Mouse (Mus musculus) thymus, postnatal 36 days (tissue): ENCODE data around the gene Gipc3.

Experiments used
- DNase-seq, 2 experiments: peaks; one replicate each; pipeline ENCODE4 v3.0.0; 2022; ENCODE audit warnings: mixed read lengths in 2 of 2

Gipc3 gene

DNA sequence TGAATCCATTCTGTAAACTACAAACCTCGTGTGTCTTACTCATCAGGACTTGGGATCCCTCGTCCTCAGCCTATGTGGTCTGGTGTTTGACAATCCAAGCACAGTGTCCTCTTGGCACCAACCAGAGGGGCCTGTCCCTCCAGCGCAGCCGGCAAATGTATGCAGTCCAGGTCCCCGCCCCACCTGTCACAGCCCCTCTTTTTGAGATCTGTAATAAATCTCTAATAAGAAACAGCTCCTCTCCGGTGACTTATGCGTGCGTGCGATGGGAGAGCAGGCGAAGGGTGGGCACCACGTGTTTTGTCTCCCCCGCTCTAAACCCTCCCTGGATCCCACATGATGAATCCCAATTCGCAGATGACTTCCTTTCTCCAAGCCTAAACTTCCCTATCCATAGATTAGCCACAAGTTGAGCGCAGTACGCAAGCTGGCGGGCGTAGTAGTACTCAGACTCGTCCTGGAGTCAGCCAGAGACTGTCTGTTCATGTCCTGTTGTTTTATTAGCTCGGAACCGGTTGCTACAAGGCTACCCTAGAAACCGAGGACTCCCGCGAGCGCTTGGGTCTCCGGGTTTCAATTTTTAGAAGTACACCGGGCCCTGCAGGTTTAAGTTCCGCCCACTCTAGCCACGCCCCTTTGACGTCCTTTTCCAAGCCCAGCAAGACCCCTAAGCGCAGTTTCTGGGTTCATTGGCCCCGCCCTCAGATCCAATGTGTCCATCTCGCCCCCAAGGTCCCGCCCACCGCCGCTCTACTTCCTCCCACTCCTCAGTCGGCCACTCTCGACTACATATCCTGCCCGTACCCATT is 23.1 kb downstream of the Gipc3 start:
- peak; percentile 60 to 95 for DNase-seq

DNA sequence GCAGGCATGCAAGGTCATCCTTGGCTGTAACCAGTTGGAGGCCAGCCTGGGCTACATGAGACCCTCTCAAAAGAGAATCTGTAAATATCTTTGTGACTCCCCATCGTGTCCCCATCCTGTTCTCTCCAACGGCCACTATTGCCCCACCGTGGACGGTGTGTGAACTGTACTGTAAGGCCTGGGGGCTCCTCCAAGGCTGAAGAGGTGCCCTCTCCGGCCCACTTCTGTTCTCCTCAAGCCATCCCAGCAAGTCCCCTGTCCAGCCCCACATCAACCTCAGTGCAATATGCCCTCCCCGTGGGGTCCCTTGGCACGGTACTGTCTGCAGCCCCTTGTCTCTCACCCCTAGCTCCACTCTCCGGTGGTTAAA is 23.8 kb downstream of the Gipc3 start:
- DNase-seq: peak in 1 of 2 experiments; percentile 65

GRCm38 (mm10) chr10:81318589-81319329 is 24.3 kb downstream of the Gipc3 start:
- DNase-seq: peak in 1 of 2 experiments; percentile 60

- DNase-seq: peak in 1 of 2 experiments; percentile 61
Measured at GRCm38 (mm10) chr10:81317273-81317672, 25.8 kb downstream of the Gipc3 start.

DNA sequence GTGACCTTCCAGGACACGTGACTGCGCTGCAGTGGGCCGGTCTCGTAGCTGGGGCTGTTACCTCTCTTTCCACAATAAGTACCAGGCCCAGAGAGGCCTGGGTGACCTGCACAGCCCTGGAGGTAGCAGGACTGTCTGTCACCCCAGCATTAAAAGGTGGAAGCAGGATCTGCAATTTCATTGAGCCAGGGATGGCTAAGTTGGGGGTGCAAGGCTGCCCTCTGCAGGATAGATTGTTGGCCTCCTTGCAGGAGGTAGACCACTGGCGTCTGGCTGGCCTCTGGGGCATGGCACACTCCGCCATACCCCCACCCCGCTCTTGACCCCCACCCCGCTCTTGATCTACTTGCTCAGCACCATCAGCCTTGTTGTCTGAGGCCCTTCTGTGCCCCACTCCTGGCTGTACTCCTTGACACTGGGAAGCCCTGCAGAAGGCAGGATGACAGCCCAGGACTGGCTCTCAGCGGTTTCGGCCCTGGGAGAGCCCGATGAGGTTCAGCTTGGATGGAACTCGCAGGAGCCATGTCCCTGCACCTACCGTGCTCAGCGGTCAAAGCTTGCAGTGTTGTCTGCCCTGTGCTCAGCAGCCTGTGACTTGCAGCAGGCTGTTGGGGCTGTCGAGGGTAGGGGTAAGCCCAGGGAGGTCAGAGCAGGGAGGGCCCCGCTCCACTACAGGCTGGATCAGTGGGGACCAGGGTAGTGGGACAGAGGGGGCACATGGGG is 26.6 kb downstream of the Gipc3 start:
- DNase-seq: peak; percentile 47 to 59

GRCm38 (mm10) chr10:81315587-81315986 is 27.5 kb downstream of the Gipc3 start:
- DNase-seq: no peak

GRCm38 (mm10) chr10:81314201-81314600 is 28.9 kb downstream of the Gipc3 start:
- no peak for DNase-seq

DNA sequence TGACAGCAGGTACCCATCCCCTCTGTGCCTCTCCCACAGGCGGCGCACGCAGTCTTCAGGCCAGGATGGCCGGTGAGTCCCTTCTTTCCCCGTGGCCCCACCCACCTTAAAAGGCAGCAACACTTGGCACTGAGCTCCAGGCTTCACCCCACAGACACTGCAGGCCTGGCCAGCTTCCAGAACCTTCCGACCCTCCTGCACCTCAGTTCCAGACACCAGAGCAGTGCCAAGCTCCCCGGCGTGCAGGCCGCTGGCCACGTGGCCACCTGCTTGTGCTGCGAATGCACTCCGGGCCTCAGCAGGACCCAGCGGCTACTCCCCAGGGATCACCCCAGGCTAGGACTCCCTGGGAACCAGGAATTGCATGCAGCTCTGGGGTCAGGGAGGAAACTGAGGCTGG is 29.5 kb downstream of the Gipc3 start:
- no peak for DNase-seq

- no peak for DNase-seq
Measured at GRCm38 (mm10) chr10:81309571-81309970, 33.5 kb downstream of the Gipc3 start.

GRCm38 (mm10) chr10:81306837-81307682 is 36.0 kb downstream of the Gipc3 start:
- no peak for DNase-seq

GRCm38 (mm10) chr10:81306173-81306668 is 36.8 kb downstream of the Gipc3 start:
- DNase-seq: no peak

GRCm38 (mm10) chr10:81305663-81306062 is 37.4 kb downstream of the Gipc3 start:
- DNase-seq: no peak

DNA sequence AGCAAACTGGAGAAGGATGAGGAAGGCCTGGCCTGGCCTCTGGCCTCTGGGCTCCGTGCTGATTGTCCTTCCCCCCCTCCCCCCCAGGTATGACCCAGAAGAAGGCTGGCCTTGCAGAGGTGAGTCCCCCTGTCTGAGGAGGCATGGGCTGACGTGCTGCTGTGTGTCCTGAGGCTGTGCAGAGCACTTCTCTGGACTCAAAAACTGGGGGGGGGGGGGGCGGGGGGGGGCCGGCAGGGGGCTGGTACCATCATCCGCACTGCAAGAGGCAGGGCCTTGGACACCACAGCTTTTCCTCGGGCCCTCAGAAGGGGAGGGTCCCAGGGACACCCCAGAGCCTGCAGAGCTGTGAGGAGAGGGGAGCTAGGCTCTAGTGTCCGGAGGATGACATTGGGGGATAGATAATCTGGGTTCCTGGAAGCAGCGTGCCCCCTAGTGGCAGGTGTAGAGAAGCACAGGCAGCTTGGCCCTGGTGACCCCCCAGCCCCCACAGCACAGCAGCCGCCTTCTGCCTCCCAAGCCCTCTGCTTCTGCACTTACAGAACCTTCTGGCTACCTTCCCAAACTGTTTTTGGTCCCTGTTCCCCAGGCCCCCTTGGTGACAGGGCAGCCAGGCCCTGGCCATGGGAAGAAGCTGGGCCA is 38.3 kb downstream of the Gipc3 start:
- peak; percentile 71 to 74 for DNase-seq

DNA sequence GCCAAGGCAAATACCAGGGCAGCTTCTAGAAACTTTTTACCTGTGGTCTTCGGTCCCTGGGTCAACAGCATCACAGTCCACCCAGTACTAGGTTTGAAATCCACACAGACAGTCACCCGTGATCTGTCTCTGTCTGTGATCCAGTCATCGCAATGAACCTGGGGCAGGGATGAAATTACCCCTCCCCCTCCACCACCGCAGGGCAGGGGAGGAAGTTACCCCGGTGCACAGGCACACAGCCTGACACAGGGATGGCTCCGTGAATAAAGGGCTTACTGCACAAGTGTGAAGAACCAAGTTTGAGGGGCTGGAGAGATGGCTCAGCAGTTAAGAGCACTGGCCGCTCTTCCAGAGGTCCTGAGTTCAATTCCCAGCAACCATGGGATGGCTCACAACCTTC is 39.3 kb downstream of the Gipc3 start:
- peak; percentile 65 to 75 for DNase-seq

DNA sequence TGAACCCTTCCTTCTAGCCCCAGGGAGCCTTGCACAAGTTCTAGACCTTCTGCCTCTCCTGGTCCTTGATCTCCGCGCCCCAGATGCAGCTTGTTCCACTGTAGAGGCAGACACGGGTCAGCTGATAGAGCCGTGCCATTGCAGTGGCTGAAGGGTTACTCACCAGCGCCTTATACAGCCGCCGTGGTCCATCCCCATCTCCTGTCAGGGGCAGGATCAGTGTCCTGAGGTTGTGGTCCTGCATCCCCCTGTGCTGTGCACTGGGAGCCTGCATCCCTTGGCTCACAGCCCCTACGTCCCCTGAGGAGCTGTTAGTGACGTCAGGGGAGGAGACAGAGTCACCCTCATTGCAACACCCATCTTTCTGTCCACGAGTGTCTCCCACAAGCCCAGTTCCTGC is 39.8 kb downstream of the Gipc3 start:
- DNase-seq: no peak

- peak in 1 of 2 experiments; percentile 56 for DNase-seq
Measured at GRCm38 (mm10) chr10:81302781-81303218, 40.3 kb downstream of the Gipc3 start.

GRCm38 (mm10) chr10:81302288-81302687 is 40.8 kb downstream of the Gipc3 start:
- DNase-seq: no peak

- DNase-seq: no peak
Measured at GRCm38 (mm10) chr10:81301321-81301720, 41.7 kb downstream of the Gipc3 start.

DNA sequence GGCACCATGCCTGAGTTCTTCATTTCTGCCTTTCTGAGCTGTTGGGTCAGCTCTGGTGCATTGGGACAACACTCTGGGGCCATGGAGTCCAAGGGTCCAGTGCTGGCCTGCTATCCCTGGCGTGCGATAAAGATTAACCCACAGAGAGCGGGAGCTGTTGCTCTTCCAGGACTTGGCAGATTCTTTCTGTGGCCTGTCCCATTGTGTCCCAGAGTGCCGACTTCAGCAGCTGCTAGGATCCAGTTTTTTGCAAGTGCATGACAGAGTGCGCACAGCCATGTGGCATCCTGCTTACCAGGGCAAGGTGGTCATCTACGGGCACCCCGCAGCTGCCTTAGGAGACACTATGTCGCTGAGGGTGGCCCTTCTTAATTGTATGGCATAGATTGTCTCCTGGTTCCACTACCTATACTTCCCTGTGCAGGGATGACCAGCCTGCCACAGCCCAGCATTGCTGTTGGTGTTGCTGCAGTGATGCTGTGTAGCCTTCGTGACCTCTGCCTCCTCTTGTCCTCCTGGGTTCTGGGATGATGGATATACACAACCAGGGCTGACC is 42.6 kb downstream of the Gipc3 start:
- no peak for DNase-seq

DNA sequence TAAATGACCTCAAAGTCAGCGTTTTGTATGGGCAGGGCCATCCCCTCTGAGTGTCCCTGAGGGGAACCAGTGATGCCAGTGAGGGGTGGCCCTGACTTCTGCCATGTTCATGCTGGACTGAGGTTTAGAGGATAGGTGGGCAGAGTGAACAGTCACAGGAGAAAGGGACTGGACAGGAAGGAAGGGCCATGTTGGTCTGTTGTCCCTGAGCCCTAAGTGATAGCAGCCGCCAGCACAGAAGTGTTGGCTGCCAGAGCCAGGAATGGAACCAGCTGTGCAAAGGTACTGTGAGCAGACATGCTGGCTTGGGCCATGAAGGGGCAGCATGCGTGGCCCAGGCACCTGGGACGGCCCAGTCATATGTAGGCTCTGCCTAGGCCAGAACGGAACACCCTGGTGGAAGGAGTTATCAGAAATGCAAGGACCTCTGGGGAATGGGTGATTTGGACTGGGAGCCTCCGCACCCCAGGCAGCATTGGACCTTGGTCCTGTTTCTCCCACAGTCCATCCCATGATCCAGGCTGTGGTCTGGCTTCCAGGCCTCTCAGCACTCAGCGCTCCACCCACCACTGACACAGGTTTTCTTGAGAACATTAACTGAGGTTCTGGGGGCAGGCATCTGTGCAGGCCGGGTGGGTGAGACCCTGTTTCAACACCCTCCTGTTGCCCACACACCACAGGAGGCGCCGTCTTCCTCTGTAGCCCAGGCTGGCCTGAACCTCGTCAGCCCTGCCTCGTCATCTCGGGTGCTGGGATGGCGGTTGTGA is 43.3 kb downstream of the Gipc3 start:
- DNase-seq: peak in 1 of 2 experiments; percentile 20
